Mouse (Mus musculus): Measurements from ENCODE around the gene Mast2. TPM values are rescaled to one million over a fixed set of nuclear protein-coding genes. Genes with fewer than 3 reads are reported as not detected.
A peak's percentile ranks its signal among the peaks of the same experiment; 100 is the strongest.

Mast2 gene
- total RNA-seq, 2 experiments from 2014 or later: 88.7 to 98.0 TPM

DNA sequence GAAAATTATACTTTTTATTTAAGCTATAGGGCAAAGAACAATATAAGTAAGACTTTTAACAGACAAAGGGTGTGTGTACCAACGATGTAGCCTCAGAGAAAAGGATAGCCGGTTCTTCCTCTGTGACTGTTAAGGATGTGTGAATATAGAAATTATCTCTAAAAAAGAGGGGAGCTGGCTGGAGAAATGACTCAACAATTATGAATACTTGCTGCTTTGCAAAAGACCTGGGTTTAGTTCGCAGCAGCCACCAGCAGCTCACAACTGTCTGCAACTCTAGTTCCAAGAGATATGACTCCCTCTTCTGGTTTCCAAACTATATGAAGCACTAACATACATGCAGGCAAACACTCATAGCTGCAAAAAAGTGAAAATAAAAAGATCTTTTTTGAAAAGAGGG lies 2.0 kb downstream of the Mast2 start:
- H3K4me3 ChIP-seq: no peak overlapping the region; the same call in 1 of the 2 replicates
- TF ChIP-seq CTCF (conservative IDR thresholded peaks at IDR 0.05): no peak

GRCm38 (mm10) chr4:116451553-116451952 lies 12.4 kb downstream of the Mast2 start:
- H3K4me3 ChIP-seq: no peak overlapping the region
- no peak overlapping the region for H3K27ac ChIP-seq
- TF ChIP-seq CTCF (conservative IDR thresholded peaks at IDR 0.05): no peak
- no peak for DNase-seq (ENCODE audit: low spot score in 2 of 2)

More for the DNA sequence above, 2.0 kb downstream of the Mast2 start:
- DNase-seq (ENCODE audit: low spot score in 2 of 2): no peak
- no peak overlapping the region for H3K27ac ChIP-seq

DNA sequence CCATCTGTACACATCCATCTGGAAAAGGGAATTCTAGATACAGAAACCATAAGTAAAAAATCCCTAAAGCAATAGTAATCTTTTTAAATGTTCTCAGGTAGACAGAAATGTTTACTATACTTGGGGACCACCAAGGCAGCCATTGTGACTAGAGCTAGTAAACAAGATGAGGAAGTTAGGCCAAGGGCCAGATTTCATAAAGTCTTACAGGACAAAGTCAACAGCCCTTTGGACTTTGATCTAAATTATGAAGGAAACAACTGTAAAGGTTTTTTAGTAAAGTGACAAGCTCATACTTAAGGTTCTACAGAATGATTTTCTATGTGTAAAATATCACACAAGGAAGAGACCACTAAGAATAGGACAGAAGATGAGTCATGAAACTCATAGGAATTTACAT lies 14.0 kb downstream of the Mast2 start:
- no peak for DNase-seq (ENCODE audit: low spot score in 2 of 2)
- H3K4me3 ChIP-seq: no peak overlapping the region
- TF ChIP-seq CTCF (conservative IDR thresholded peaks at IDR 0.05): no peak
- no peak overlapping the region for H3K27ac ChIP-seq

- no peak overlapping the region for H3K4me3 ChIP-seq
- no peak overlapping the region for H3K27ac ChIP-seq
- DNase-seq (ENCODE audit: low spot score in 2 of 2): peak; percentile 20 to 66
- peak; percentile 85 for TF ChIP-seq CTCF (conservative IDR thresholded peaks at IDR 0.05)
Measured at GRCm38 (mm10) chr4:116448673-116449072, 15.3 kb downstream of the Mast2 start.

DNA sequence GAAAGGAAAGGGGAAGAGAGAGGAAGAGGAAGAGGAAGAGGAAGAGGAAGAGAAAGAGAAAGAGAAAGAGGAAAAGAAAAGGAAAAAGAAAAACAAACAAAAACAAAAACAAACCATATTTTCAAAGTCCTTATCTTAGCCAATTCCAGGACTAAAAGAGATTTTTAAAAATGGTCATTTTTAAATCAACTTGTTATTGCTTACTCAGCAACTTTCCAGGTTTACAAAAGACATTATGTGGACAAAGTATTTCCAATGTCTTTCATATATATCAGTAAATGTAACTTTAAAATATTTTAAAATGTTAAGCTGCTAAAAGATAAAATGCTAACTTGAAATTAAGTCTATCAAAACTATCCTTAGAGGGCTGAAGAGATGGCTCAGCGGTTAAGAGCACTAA lies 24.6 kb downstream of the Mast2 start:
- DNase-seq (ENCODE audit: low spot score in 2 of 2): no peak
- TF ChIP-seq CTCF (conservative IDR thresholded peaks at IDR 0.05): no peak
- H3K4me3 ChIP-seq: no peak overlapping the region
- no peak overlapping the region for H3K27ac ChIP-seq

- Histone ChIP-seq H3K4me3 (no peak overlapping the region), H3K27ac (no peak overlapping the region)
- TF ChIP-seq CTCF (conservative IDR thresholded peaks at IDR 0.05): peak; percentile 17; the same call in 1 of the 2 replicates
- DNase-seq (ENCODE audit: low spot score in 2 of 2): no peak
Measured at GRCm38 (mm10) chr4:116438561-116438960, 25.4 kb downstream of the Mast2 start.

- peak; percentile 63 for TF ChIP-seq CTCF (conservative IDR thresholded peaks at IDR 0.05)
- no peak overlapping the region for H3K4me3 ChIP-seq
- no peak for DNase-seq (ENCODE audit: low spot score in 2 of 2)
- no peak overlapping the region for H3K27ac ChIP-seq
Measured at GRCm38 (mm10) chr4:116435626-116436025, 28.4 kb downstream of the Mast2 start.

- TF ChIP-seq CTCF (conservative IDR thresholded peaks at IDR 0.05): no peak
Measured at GRCm38 (mm10) chr4:116422186-116422585, 41.8 kb downstream of the Mast2 start.

DNA sequence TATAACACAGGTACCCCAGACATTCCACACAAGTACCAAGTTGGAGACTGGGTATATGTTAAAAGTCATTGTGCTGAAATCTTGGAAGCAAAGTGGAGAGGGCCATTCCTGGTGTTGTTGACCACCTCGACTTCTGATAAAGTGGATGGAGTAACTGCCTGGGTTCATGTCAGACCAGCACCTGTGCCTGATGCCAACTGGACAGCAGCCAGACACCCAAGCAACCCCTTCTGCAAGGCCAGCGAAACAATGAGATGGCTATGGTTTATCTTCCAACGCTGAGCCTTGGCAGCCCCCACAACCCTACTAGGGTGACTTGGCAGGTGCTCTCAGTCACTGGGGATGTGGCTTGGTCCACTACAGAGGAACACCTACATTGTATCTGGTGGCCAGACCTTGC lies 42.8 kb downstream of the Mast2 start:
- no peak for DNase-seq (ENCODE audit: low spot score in 2 of 2)
- Histone ChIP-seq H3K4me3 (no peak overlapping the region), H3K27ac (no peak overlapping the region)
- TF ChIP-seq CTCF (conservative IDR thresholded peaks at IDR 0.05): no peak

More at GRCm38 (mm10) chr4:116422186-116422585, 41.8 kb downstream of the Mast2 start:
- Histone ChIP-seq H3K27ac (no peak overlapping the region), H3K4me3 (no peak overlapping the region)
- DNase-seq (ENCODE audit: low spot score in 2 of 2): no peak

GRCm38 (mm10) chr4:116412993-116413392 lies 51.0 kb downstream of the Mast2 start:
- H3K27ac ChIP-seq: no peak overlapping the region
- no peak overlapping the region for H3K4me3 ChIP-seq
- DNase-seq (ENCODE audit: low spot score in 2 of 2): no peak
- TF ChIP-seq CTCF (conservative IDR thresholded peaks at IDR 0.05): no peak

GRCm38 (mm10) chr4:116411401-116411800 lies 52.6 kb downstream of the Mast2 start:
- Histone ChIP-seq H3K27ac (no peak overlapping the region), H3K4me3 (no peak overlapping the region)
- no peak for DNase-seq (ENCODE audit: low spot score in 2 of 2)
- no peak for TF ChIP-seq CTCF (conservative IDR thresholded peaks at IDR 0.05)

DNA sequence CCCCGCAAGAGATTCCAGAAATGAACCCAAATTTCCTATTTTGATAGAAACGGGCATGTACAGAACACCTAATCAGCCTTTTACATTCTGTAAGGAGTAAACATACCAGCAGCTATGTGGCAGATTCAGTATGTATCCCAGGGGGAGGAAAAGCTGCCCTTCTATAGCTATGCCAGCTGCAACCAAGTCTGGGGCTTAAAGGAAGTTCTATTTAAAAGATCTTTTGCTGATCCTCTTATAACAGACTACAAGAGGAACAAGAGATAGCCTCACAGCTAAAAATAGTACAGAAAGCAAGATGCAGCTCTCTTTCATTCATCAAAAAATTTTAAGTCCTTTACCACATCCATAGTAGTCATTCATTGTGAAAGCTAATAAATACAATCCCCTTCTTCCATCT lies 57.3 kb downstream of the Mast2 start:
- no peak for TF ChIP-seq CTCF (conservative IDR thresholded peaks at IDR 0.05)
- Histone ChIP-seq H3K4me3 (no peak overlapping the region), H3K27ac (peak overlapping the region; percentile 86; the same call in 1 of the 2 replicates)
- DNase-seq (ENCODE audit: low spot score in 2 of 2): no peak

DNA sequence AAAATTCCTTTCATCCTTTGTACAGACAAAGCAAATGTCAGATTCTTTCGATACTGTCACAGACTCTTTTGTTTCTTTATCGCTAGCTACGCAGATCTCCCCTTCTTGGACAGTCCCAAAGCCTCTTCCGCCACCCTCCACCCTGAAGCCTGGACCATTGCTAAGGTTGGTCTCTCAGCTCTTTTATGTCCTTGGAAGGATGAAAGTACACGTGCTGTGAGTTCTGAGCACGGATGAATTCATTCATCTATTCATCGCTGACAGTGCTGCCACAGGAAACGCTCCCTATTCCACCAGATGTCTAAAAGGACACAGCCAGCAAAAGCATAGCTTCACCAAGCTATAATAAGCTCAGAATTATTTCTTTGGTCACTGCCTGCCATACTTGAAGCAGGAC lies 58.0 kb downstream of the Mast2 start:
- peak overlapping the region; percentile 86 for H3K27ac ChIP-seq
- peak overlapping the region; percentile 56 for H3K4me3 ChIP-seq
- no peak for TF ChIP-seq CTCF (conservative IDR thresholded peaks at IDR 0.05)
- DNase-seq (ENCODE audit: low spot score in 2 of 2): peak in 1 of 2 experiments; percentile 11

- peak overlapping the region; percentile 86 for H3K27ac ChIP-seq
- H3K4me3 ChIP-seq: peak overlapping the region; percentile 56
- TF ChIP-seq CTCF (conservative IDR thresholded peaks at IDR 0.05): no peak
- DNase-seq (ENCODE audit: low spot score in 2 of 2): no peak
Measured at GRCm38 (mm10) chr4:116405276-116405954, 58.6 kb downstream of the Mast2 start.

Data from layer of hippocampus, adult 2 months (tissue).